Mouse (Mus musculus): ENCODE measurements around the gene Fhit. TPM values are rescaled to one million over a fixed set of nuclear protein-coding genes. Genes with fewer than 3 reads are reported as not detected.

Gene Fhit
- total RNA-seq, 2 experiments from 2014 or later: 6.2 to 7.2 TPM

DNA sequence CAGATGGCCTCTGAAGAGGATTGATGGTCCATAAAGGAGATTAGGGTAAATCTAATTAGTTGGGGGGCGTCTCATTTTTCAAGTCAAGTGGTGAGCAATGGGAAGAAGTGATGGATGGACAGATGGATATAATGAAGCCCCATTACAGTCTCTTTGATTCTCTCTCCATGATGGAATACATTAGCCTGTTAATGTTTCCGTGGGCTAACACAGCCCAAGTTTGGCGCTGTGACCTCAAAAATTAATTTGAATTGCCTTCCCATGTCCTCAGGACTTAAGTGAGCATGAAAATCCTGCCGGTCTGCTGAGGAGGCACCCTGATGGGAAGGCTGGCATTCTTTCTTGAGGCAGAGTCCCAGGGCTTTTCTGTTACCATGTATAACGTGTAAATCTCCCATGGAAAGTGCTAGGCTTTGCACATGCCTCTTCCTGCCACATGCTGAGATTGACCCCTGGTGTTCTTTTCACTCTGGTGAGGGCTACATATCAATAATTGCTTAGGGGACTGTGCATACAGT is 1564.3 kb downstream of the Fhit start:
- DNase-seq (ENCODE audit: low spot score in 2 of 2): no peak
- intact Hi-C loops (cut with DNase I): no loop called here

DNA sequence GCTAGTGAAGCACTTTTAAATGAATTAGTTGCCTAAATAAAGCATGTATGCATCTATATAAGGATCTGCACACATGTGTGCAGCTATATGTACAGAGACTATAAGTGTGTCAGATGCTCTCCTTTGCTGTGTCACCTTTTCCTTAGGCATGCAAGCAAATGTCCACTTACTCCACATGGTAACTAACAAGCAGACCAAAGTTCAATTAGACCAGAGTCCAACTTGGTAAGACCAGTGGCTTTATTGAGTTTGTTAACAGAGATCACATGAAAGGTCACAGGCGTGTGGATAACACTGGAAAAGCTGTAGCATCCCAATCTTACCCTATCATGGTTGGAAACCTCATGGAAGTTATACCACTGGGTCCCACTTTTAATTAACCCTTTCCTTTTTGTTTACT is 1572.7 kb downstream of the Fhit start:
- no peak for DNase-seq (ENCODE audit: low spot score in 2 of 2)
- intact Hi-C loops (cut with DNase I): no loop called here

DNA sequence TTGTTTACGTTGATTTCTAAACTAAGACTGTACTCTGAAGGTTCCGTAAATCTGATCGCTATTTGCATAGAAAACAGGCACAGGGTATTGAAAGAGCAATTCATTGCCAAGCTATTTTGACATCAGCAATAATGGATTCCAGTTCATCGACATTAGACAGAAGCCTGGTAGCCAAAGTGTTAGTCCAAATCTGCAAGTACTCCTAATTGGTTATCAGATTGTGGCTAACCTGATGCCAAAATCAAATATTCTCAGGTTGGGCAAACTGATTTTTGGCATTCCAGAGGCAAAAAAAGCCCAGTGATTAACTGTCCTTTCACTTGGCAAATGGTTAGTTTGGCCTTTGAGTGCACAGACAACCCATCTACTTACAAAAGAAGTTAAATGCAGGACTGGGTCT is 1573.9 kb downstream of the Fhit start:
- intact Hi-C loops (cut with DNase I): no loop called here

DNA sequence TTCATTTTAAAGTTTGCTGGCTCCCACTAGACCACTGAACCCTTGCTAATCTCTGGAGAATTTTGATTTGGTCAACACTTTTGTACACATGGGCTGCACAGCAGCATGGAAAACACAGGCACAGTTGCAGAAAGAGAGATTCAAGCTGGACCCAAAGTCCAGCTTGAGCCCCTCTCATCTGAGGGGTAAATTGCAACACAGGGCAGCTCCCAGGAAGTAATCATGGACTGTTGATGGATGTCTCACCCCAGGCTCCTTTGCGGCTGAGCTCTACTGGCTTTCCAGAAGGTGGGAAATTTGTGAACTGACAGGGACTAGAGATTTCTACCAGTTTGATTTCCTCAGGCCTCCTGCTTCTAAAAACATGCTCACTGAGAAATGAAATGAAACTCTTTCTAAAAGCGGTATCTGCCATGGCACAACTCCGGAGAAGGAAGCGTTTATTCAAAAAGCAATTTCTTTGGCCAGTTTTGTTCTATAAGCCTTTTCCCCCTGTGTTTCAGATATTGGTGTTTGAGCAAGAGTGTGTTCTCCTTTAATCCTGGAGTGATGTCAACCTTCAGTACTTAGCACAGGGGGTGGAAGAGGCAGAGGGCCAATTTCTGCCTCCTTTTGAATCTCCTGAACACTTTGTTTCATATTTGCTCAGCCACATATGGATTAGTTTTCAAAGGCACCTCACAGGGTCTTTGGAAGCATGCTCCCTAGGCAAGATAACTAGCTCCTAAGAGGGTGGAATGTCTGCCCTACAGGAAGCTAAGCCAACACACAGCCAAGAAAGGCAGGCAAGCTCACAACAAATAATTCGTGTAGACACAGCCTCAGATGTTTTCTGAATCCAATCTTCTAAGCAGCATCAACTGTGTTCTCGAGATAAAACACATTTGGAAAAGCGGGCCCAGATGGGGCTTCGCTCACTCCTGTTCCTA is 1578.3 kb downstream of the Fhit start:
- intact Hi-C loops (cut with DNase I): no loop called here
- peak; percentile 20 to 60 for DNase-seq (ENCODE audit: low spot score in 2 of 2)

More for the DNA sequence above, 1573.9 kb downstream of the Fhit start:
- no peak for DNase-seq (ENCODE audit: low spot score in 2 of 2)

DNA sequence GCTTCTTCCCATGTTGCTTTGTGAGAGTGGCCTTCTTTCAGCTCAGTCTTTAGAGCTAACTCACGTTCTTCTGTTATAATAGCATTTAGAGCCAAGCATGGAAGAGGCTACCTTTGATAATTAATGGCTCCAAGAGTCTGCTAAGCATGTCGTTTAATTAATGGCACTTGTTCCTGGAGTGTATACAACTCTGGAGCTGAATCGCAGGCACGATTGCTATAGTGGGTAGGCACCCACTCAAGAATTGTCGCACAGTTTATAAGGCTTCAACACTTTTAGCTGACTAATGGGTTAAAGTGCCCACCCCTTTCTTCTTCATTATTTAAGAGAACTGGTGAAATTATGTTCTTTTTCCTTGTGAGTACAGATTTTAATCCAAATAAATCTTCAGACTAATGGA is 1605.5 kb downstream of the Fhit start:
- intact Hi-C loops (cut with DNase I): no loop called here
- DNase-seq (ENCODE audit: low spot score in 2 of 2): no peak

DNA sequence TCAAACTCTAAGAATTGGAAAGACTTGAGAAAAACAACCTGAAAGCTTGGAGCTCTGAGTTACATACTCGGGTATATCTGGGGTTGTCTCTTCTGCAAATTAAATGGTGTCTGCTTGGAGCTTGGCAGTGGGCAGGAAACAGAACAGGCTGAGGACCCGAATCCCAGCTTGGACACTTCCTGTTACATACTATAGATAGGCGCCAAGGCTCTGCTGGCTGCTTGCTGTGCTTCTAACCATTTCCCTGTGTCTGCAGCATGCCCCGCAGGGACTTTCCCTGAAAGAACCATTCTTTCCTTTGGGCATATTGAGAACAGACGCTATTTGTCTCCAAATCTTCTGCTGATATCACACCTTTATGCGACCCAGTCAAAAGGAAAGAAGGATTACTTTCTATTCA is 1606.0 kb downstream of the Fhit start:
- intact Hi-C loops (cut with DNase I): no loop called here
- DNase-seq (ENCODE audit: low spot score in 2 of 2): peak in 1 of 2 experiments; percentile 21

DNA sequence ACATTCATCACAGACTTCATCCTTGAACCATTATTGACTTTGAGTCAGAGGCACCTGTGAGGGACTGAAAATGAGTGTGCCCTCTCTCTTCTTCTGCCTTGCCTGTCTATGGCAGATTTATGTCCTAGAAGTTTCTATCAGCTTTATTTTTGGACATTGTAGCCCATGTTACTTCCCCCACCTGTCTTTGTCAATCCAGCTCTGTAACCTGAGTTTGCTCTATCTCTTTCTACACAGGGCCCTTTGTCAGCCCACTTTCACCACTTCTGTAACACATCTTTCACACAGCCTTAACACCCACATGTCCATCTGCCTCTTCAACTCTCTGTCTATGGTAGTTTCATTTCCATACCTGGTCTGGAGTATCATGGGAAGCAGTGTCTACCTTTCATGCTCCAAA is 1609.7 kb downstream of the Fhit start:
- intact Hi-C loops (cut with DNase I): no loop called here
- DNase-seq (ENCODE audit: low spot score in 2 of 2): peak in 1 of 2 experiments; percentile 27

DNA sequence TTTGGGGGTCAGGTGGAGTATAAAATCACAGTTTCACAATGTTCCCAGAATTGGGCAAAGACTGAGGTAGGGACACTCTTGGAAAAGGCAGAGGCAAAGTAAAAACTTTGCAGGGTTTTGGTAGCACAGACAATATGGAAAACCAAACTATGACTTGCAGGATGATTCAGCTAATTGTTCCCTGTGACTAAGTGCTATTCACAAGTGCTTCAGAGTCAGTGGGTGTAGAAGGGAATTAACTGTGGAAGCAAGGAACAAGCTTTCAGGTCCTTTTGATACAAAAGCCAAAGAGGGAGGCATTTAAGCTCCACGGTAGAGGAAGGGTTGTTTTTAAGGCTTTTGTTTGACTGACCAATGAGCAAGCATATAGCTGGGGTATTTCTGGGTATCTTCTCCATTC is 1613.9 kb downstream of the Fhit start:
- intact Hi-C loops (cut with DNase I): no loop called here
- DNase-seq (ENCODE audit: low spot score in 2 of 2): peak in 1 of 2 experiments; percentile 58

DNA sequence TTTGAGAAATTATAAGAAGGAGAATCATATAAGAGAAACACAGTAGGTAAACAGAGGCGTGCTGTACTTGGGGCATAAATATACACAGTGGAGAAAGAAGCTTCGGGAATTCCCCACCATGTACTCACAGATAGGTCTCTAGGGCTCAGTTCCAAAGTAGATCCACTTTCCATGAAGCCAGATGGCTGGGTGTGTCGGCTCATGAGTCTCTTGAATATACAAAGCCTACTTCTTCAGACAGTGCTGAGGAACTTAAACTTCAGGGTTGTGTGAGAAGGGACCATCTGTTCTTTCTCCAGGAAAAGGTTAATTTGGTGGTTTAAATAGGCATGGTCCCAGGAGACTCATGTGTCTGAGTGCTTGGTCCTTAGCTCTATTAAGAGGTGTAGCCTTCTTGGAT is 1617.5 kb downstream of the Fhit start:
- DNase-seq (ENCODE audit: low spot score in 2 of 2): peak; percentile 34 to 88
- intact Hi-C loops (cut with DNase I): loop anchor here (5.0 kb wide), 1 partner anchor 248 kb away; no protein-coding TSS in a partner anchor

DNA sequence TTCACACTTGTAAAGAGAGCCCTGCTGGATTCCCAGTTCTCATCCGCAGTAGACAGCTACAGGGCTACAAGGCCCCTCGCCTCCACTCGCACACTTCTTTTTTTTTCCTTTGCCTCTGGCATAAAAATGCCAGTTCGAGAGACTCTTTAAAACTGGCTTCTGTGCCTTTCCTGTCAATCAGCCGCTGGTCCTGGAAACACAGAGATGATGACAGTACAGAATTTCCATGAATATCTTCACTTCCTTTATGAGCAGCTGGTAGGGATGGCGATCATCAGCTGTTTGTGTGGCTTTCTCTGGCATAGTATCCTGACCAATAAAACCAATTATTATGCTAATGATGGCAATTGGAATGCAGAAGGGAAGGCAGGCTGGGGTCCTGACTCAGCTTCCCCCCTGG is 1626.3 kb downstream of the Fhit start:
- DNase-seq (ENCODE audit: low spot score in 2 of 2): no peak
- intact Hi-C loops (cut with DNase I): no loop called here

DNA sequence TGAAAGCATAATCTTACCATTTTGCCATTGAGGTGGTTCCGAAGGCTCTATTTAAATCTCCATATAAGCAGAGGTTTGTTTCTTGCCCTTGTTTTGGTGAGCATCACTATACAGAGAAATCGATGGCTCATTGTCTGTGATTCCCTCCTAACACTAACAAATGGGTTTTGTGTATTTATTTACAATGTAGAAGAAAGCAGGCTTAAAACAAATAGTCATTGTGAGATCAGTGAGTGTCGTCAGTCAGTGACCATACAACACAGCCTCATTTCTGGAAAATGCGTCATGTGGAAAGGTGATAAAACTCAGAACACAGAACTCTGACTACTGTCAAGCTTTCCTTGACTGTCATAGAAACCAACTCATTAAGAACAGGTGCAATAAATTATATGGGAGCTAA is 1632.6 kb downstream of the Fhit start:
- DNase-seq (ENCODE audit: low spot score in 2 of 2): no peak
- intact Hi-C loops (cut with DNase I): no loop called here

DNA sequence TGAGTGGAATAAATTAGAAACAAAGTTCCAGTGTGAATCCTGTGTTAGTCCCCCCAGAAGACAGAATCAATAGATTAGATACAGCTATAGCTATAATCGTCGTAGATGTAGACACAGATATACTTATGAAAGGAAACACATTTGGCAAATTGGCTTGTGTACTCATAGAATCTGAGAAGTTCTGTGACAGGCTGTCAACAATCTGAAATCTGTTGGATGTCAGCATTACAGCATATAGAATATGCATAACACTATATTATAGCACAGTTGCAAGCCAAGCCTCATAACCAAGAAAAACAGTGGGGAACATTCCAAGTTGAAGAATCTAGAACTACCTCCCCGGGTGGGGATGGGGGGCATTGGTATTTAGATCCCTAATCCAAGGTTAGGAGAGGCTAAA is 1635.7 kb downstream of the Fhit start:
- DNase-seq (ENCODE audit: low spot score in 2 of 2): no peak
- intact Hi-C loops (cut with DNase I): no loop called here

DNA sequence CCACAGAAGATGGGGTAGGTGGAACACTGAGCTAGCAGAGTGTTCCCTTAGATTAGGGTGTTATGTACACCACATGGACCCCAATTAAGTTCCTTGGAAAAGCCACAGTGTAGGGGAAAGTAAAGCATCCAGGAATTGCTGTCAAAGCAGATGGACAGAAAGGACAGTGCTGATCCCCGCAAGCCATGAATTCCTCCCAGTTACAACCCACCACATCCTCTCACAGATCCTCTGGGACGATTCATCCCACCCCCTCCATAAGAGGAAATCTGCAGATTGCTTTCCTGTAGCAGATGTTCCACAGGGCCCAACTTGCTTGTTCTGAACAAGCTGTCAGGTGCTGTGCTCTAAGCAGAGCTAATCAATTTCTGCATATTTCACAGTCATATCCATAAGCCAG is 1644.2 kb downstream of the Fhit start:
- DNase-seq (ENCODE audit: low spot score in 2 of 2): peak; percentile 12 to 47
- intact Hi-C loops (cut with DNase I): no loop called here

DNA sequence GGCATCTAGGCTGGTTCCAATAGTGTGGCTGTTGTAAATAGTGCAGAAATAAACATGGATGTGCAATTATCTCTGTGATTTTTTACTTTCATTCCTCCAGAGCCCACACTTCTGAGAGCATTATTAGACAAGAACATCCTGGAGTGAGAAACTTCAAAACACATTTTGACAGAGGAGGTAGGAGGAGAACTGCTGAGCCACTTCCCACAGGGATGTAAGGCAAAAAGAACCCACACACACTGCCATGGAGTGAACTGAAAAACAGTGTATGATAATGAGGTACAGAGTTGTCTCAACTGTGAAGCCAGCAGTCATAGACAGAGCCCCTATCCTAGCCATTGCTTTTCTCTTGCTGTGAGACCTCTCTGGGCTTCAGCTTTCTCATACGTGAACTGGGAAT is 1652.2 kb downstream of the Fhit start:
- peak; percentile 18 to 74 for DNase-seq (ENCODE audit: low spot score in 2 of 2)
- intact Hi-C loops (cut with DNase I): no loop called here

Other genes starting within 250 kb of the Fhit start
- 1 to 10 TPM; 1.1 to 1.2 TPM for gene Gm3839, start 194.7 kb upstream of the Fhit start, total RNA-seq (2021)